19 mouse cellular contexts compared by ENCODE assay signal in the genomic region with DNA sequence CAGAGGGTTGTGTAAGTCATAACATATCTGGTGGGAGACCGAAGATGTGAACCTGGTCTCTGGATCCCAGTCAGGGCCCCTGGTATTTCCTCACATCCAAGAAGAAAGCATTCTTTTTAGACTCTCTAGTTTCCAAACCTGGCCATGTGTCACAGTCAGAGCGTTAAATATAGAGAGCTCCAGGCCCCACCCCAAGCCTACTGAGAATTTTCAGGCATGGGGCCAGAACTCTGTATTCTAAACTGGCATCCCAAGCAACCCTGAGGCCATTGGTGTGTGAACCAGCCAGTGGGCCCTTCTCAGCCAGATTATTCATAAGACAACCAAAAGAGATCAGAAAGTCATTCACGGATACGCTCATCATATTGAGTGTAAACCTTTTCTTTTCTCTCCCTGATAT. TPM values are rescaled to one million over a fixed set of nuclear protein-coding genes. Genes with fewer than 3 reads are reported as not detected.
DNase-seq lines count a peak whose midpoint lies in the region; ATAC-seq and TF ChIP-seq lines count a peak whose summit lies in the region.
"Had no signal": no experiment of that assay in that cellular context is flagged by ENCODE, and none has a peak within 500 bp of the region (broad histone marks: within the 10 kb centered on the region; RNA-seq: fewer than 3 reads in every experiment).

No protein-coding gene starts in this region.

- no peak overlapping the region for H3K9ac ChIP-seq in heart, embryonic 11.5 days (ENCODE audit: low read depth, low read length)
- no peak overlapping the region for H3K9ac ChIP-seq in heart, postnatal 0 days (replicated peaks; ENCODE audit: low read depth, low read length)
- H3K9ac ChIP-seq: hindbrain, embryonic 12.5 days; liver, postnatal 0 days; stomach, embryonic 15.5 days had no signal

- 0 out of 2 replicates have a peak, but pooled peaks cover 7% of the 10 kb centered on the region for H3K4me1 ChIP-seq in heart, embryonic 11.5 days (ENCODE audit: control insufficient read depth, insufficient read depth, low read length)
- H3K4me1 ChIP-seq in heart, postnatal 0 days (ENCODE audit: control insufficient read depth, insufficient read depth), result peaks cover 12% of the 10 kb centered on the region
- H3K4me1 ChIP-seq: hindbrain, embryonic 12.5 days; midbrain, embryonic 10.5 days; stomach, embryonic 15.5 days had no signal

- no peaks in the 10 kb centered on the region for H3K9me3 ChIP-seq in heart, embryonic 11.5 days (replicated peaks; ENCODE audit: control insufficient read depth, low read length)
- H3K9me3 ChIP-seq in heart, postnatal 0 days (replicated peaks; ENCODE audit: control insufficient read depth, low read length), result no peaks in the 10 kb centered on the region
- H3K9me3 ChIP-seq: hindbrain, embryonic 12.5 days; midbrain, embryonic 10.5 days; stomach, embryonic 15.5 days had no signal

- intact Hi-C loops in heart, postnatal 25 days (cut with DNase I), result no loop called here
- intact Hi-C loops in left cerebral cortex, postnatal 36 days (cut with DNase I), result no loop called here

- no peak overlapping the region for H3K4me2 ChIP-seq in heart, embryonic 11.5 days
- no peak overlapping the region for H3K4me2 ChIP-seq in heart, postnatal 0 days (ENCODE audit: low read depth, low read length)
- H3K4me2 ChIP-seq: hindbrain, embryonic 12.5 days; stomach, embryonic 15.5 days had no signal

- H3K36me3 ChIP-seq in heart, embryonic 11.5 days (ENCODE audit: control insufficient read depth, insufficient read depth, low read length), result no peaks in the 10 kb centered on the region
- H3K36me3 ChIP-seq in heart, postnatal 0 days (replicated peaks; ENCODE audit: control insufficient read depth, insufficient read depth, low read length), result no peaks in the 10 kb centered on the region
- H3K36me3 ChIP-seq: hindbrain, embryonic 12.5 days; midbrain, embryonic 10.5 days; stomach, embryonic 15.5 days had no signal

- TF ChIP-seq CTCF in heart, postnatal 0 days (IDR thresholded peaks at IDR 0.05; ENCODE audit: low read depth), result no peak

- no peak for DNase-seq in heart, postnatal 25 days (ENCODE audit: low spot score)
- peak; percentile 60 for DNase-seq in adipocyte (ENCODE audit: low spot score)
- peak; percentile 41 for DNase-seq in heart, postnatal 0 days (ENCODE audit: low spot score)
- no peak for DNase-seq in left cerebral cortex, postnatal 36 days (ENCODE audit: low spot score in 2 of 2)
- no peak for DNase-seq in left cerebral cortex, adult 18-20 months (ENCODE audit: low spot score in 2 of 2)
- DNase-seq in cerebellum, adult 11 months, result no peak
- DNase-seq: adrenal gland, postnatal 36 days; cerebellum, adult 9-11 months; kidney, adult 18-20 months; layer of hippocampus, adult 9-11 months; liver, postnatal 0 days; lung, postnatal 10 days; thymus, postnatal 25 days had no signal

- no peak overlapping the region for H3K4me3 ChIP-seq in heart, embryonic 11.5 days (ENCODE audit: low read depth, low read length)
- H3K4me3 ChIP-seq in heart, postnatal 0 days (ENCODE audit: low read depth, low read length), result no peak overlapping the region
- H3K4me3 ChIP-seq: hindbrain, embryonic 12.5 days; midbrain, embryonic 10.5 days; stomach, embryonic 15.5 days had no signal

- no peak for ATAC-seq in heart, embryonic 11.5 days (replicated peaks; ENCODE audit: insufficient number of reproducible peaks, low FRiP score, low TSS enrichment)
- peak; percentile 67 for ATAC-seq in heart, postnatal 0 days (ENCODE audit: insufficient read depth, low read depth)
- ATAC-seq: inflammation-experienced regulatory T-cells, adult 6 months; liver, postnatal 0 days; midbrain, embryonic 16.5 days had no signal

- peak overlapping the region; percentile 50; the same call in 1 of the 2 replicates for H3K27ac ChIP-seq in heart, embryonic 11.5 days (ENCODE audit: low read depth, low read length)
- peak overlapping the region; percentile 74 for H3K27ac ChIP-seq in heart, postnatal 0 days (ENCODE audit: low read depth)
- H3K27ac ChIP-seq: hindbrain, embryonic 12.5 days; midbrain, embryonic 10.5 days; stomach, embryonic 15.5 days had no signal

- TF ChIP-seq EP300 in heart, postnatal 0 days (IDR thresholded peaks at IDR 0.05; ENCODE audit: low read depth), result no peak

- H3K27me3 ChIP-seq in heart, embryonic 11.5 days (ENCODE audit: control insufficient read depth, insufficient read depth, low read length), result no peaks in the 10 kb centered on the region; the same call in 1 of the 2 replicates
- no peaks in the 10 kb centered on the region for H3K27me3 ChIP-seq in heart, postnatal 0 days (ENCODE audit: control insufficient read depth, insufficient read depth, low read length)
- H3K27me3 ChIP-seq: stomach, embryonic 15.5 days had no signal

- 68% methylated on average over 4 of the region's 4 CpGs for WGBS in heart, embryonic 11.5 days (ENCODE audit: insufficient replicate concordance)
- WGBS in heart, postnatal 0 days, result 56% methylated on average over 4 of the region's 4 CpGs

RNA-seq across cellular contexts. Expression of gene Bcor, which starts 48.0 kb away (rescaled TPM):
- 18.7 and 20.2 TPM in 2 replicates for polyA plus RNA-seq in heart, embryonic 11.5 days (2014; fragmentation: Nextera tagmentation; extraction: Ambion mirVana)
- total RNA-seq in heart, postnatal 25 days (2021), result 10 to 100 TPM; 22.0 to 22.7 TPM
- total RNA-seq in heart, postnatal 0 days (2014; rRNA removed; ENCODE audit: low replicate concordance), result 25.7 and 35.5 TPM in 2 replicates
- polyA plus RNA-seq in heart, postnatal 0 days (2015; fragmentation: Nextera tagmentation; extraction: Ambion mirVana), result 8.9 and 10.1 TPM in 2 replicates
- total RNA-seq in left cerebral cortex, postnatal 36 days (2021), result 10 to 100 TPM; 24.9 to 32.1 TPM
- 10 to 100 TPM; 36.2 to 37.7 TPM for total RNA-seq in left cerebral cortex, adult 18-20 months (2021)

Comparison
In these comparisons a context has a peak if more than half of its experiments do, and no peak if none do; other contexts are left out.
1. DNase-seq: peak in adipocyte (single experiment) and heart, postnatal 0 days (single experiment); none in heart, postnatal 25 days (single experiment), left cerebral cortex, postnatal 36 days (0 of 2), left cerebral cortex, adult 18-20 months (0 of 2) and cerebellum, adult 11 months (single experiment).